8 mouse cellular contexts compared by ENCODE assay signal in the genomic region with DNA sequence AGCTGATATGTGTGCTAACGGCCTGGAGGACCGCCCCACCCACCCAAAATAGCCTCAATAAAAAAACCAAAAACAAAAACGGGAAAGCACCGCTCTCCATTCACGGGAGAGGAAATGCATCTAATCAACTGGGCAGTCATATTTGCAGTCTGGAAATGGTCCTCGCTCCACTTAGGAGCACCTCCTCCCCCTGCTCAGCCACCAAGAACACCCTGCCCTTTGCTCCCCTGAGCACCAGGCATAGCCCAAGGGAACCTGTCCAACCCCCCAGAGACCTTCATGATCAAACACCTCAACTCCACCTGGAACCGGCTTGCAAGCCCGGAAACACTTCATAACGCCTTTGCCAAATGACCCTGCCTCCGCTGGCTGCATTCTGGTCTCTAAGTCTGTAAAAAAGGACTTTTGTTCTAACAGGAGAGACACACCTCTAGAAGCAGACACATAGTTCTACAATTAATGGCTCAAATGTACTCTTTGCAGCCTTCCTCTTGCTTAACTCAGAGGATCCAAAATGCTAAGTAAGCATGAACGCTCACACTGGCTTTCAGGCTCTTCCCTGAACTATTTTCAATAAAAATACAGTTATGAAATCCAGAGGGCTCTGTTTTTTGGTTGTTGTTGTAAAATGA. TPM values are rescaled to one million over a fixed set of nuclear protein-coding genes. Genes with fewer than 3 reads are reported as not detected.
DNase-seq lines count a peak whose midpoint lies in the region; ATAC-seq and TF ChIP-seq lines count a peak whose summit lies in the region.

No protein-coding gene starts in this region.

- no peak for TF ChIP-seq CTCF in gastrocnemius, adult 2 months (IDR thresholded peaks at IDR 0.05)
- TF ChIP-seq CTCF in heart, postnatal 0 days (IDR thresholded peaks at IDR 0.05; ENCODE audit: low read depth) = no peak

- H3K9ac ChIP-seq in heart, postnatal 0 days (replicated peaks; ENCODE audit: low read depth, low read length) = no peak overlapping the region
- H3K9ac ChIP-seq in neural tube, embryonic 15.5 days (replicated peaks) = peak overlapping the region; percentile 89; the same call in 1 of the 2 replicates

- H3K4me3 ChIP-seq in gastrocnemius, adult 2 months = peak overlapping the region; percentile 97
- no peak overlapping the region for H3K4me3 ChIP-seq in heart, postnatal 0 days (ENCODE audit: low read depth, low read length)
- H3K4me3 ChIP-seq in limb, embryonic 10.5 days = peak overlapping the region; percentile 88
- H3K4me3 ChIP-seq in neural tube, embryonic 15.5 days (replicated peaks) = peak overlapping the region; percentile 95; the same call in 1 of the 2 replicates

- peak overlapping the region; percentile 78 for H3K4me2 ChIP-seq in heart, postnatal 0 days (ENCODE audit: low read depth, low read length)
- H3K4me2 ChIP-seq in neural tube, embryonic 15.5 days = peak overlapping the region; percentile 79

- peak; percentile 64 for DNase-seq in gastrocnemius, adult 2 months
- no peak for DNase-seq in gastrocnemius, postnatal 4 days (ENCODE audit: low spot score in 2 of 2)
- peak; percentile 9 for DNase-seq in brain, adult 2 months (ENCODE audit: low read depth, low spot score)
- DNase-seq in heart, postnatal 0 days (ENCODE audit: low spot score) = no peak
- peak; percentile 57 for DNase-seq in limb, embryonic 10.5 days (ENCODE audit: low spot score)
- no peak for DNase-seq in spleen, postnatal 10 days (ENCODE audit: low spot score in 2 of 2)
- DNase-seq in layer of hippocampus, postnatal 10 days (ENCODE audit: low spot score in 2 of 2) = no peak

- no peaks in the 10 kb centered on the region for H3K27me3 ChIP-seq in heart, postnatal 0 days (ENCODE audit: control insufficient read depth, insufficient read depth, low read length)
- peaks cover 3% of the 10 kb centered on the region; the same call in 1 of the 2 replicates for H3K27me3 ChIP-seq in limb, embryonic 10.5 days (ENCODE audit: low read depth, poor library complexity, severe bottlenecking)
- H3K27me3 ChIP-seq in neural tube, embryonic 15.5 days (replicated peaks) = no peaks in the 10 kb centered on the region

- no peak for TF ChIP-seq EP300 in heart, postnatal 0 days (IDR thresholded peaks at IDR 0.05; ENCODE audit: low read depth)

- no peaks in the 10 kb centered on the region for H3K36me3 ChIP-seq in heart, postnatal 0 days (replicated peaks; ENCODE audit: control insufficient read depth, insufficient read depth, low read length)
- H3K36me3 ChIP-seq in limb, embryonic 10.5 days = peaks cover 13% of the 10 kb centered on the region; the same call in 1 of the 2 replicates
- H3K36me3 ChIP-seq in neural tube, embryonic 15.5 days = no peaks in the 10 kb centered on the region

- ATAC-seq in heart, postnatal 0 days (ENCODE audit: insufficient read depth, low read depth) = no peak
- ATAC-seq in neural tube, embryonic 15.5 days (ENCODE audit: low FRiP score) = no peak

- intact Hi-C loops in gastrocnemius, adult 2 months (cut with DNase I) = loop anchor here (5.0 to 10.0 kb wide), 5 partner anchors 161 to 464 kb away; no protein-coding TSS in a partner anchor

- peak overlapping the region; percentile 97 for H3K27ac ChIP-seq in gastrocnemius, adult 2 months
- H3K27ac ChIP-seq in heart, postnatal 0 days (ENCODE audit: low read depth) = peak overlapping the region; percentile 32; the same call in 1 of the 2 replicates
- peak overlapping the region; percentile 95; the same call in 1 of the 2 replicates for H3K27ac ChIP-seq in limb, embryonic 10.5 days
- 0 out of 2 replicates have a peak overlapping the region, but pooled peaks have one; percentile 93 for H3K27ac ChIP-seq in neural tube, embryonic 15.5 days (replicated peaks)

- H3K4me1 ChIP-seq in heart, postnatal 0 days (ENCODE audit: control insufficient read depth, insufficient read depth) = peaks cover 33% of the 10 kb centered on the region
- peaks cover 49% of the 10 kb centered on the region for H3K4me1 ChIP-seq in limb, embryonic 10.5 days
- peaks cover 20% of the 10 kb centered on the region for H3K4me1 ChIP-seq in neural tube, embryonic 15.5 days

- WGBS in heart, postnatal 0 days = 51% methylated on average over 11 of the region's 11 CpGs
- 45% methylated on average over 11 of the region's 11 CpGs for WGBS in limb, embryonic 10.5 days
- 58% methylated on average over 11 of the region's 11 CpGs for WGBS in neural tube, embryonic 15.5 days

- no peaks in the 10 kb centered on the region for H3K9me3 ChIP-seq in heart, postnatal 0 days (replicated peaks; ENCODE audit: control insufficient read depth, low read length)
- no peaks in the 10 kb centered on the region for H3K9me3 ChIP-seq in limb, embryonic 10.5 days (replicated peaks)
- H3K9me3 ChIP-seq in neural tube, embryonic 15.5 days (replicated peaks) = no peaks in the 10 kb centered on the region

RNA-seq across cellular contexts. Expression of a gene that starts 2.6 kb away (rescaled TPM):
- total RNA-seq in gastrocnemius, adult 2 months (2021) = 100 to 1,000 TPM; 190 to 201 TPM
- 100 to 1,000 TPM; 184 to 217 TPM for total RNA-seq in gastrocnemius, postnatal 4 days (2021)
- 31.4 and 36.1 TPM in 2 replicates for total RNA-seq in heart, postnatal 0 days (2014; rRNA removed; ENCODE audit: low replicate concordance)
- polyA plus RNA-seq in heart, postnatal 0 days (2015; fragmentation: Nextera tagmentation; extraction: Ambion mirVana) = 53.1 and 55.3 TPM in 2 replicates
- 57.6 and 68.8 TPM in 2 replicates for polyA plus RNA-seq in limb, embryonic 10.5 days (2016; fragmentation: Nextera tagmentation; extraction: Ambion mirVana)
- 76.2 and 84.4 TPM in 2 replicates for polyA plus RNA-seq in neural tube, embryonic 15.5 days (2015; fragmentation: Nextera tagmentation; extraction: Ambion mirVana)
- 10 to 100 TPM; 55.7 to 59.4 TPM for total RNA-seq in layer of hippocampus, postnatal 10 days (2021)

Comparison
In these comparisons a context has a peak if more than half of its experiments do, and no peak if none do; other contexts are left out.
1. DNase-seq: peak in gastrocnemius, adult 2 months (single experiment), brain, adult 2 months (single experiment) and limb, embryonic 10.5 days (single experiment); none in gastrocnemius, postnatal 4 days (0 of 2), heart, postnatal 0 days (single experiment), spleen, postnatal 10 days (0 of 2) and layer of hippocampus, postnatal 10 days (0 of 2).
2. H3K27ac ChIP-seq: peak in every context shown above with its lines; median percentile 97 in gastrocnemius, adult 2 months; 95 in limb, embryonic 10.5 days; 93 in neural tube, embryonic 15.5 days; 32 in heart, postnatal 0 days.